Mouse (Mus musculus): ENCODE results near the gene Rimklb. TPM values are rescaled to one million over a fixed set of nuclear protein-coding genes. Genes with fewer than 3 reads are reported as not detected.
A peak's percentile ranks its signal among the peaks of the same experiment; 100 is the strongest.
"Not testable (repeated sequence)": the region's sequence is repeated elsewhere in the genome, so short reads cannot be mapped to it uniquely, and the experiment has no call there.

Rimklb gene
- polyA plus RNA-seq, 1 experiment from 2014 or later = 106 TPM

- no peak overlapping the region for H3K4me3 ChIP-seq
- no peak for ATAC-seq (replicated peaks)
- peaks cover 44% of the 10 kb centered on the region for H3K4me1 ChIP-seq
- 17% methylated on average over 6 of the region's 6 CpGs for WGBS
- no peaks in the 10 kb centered on the region for H3K27me3 ChIP-seq
- H3K4me2 ChIP-seq (replicated peaks) = no peak overlapping the region
- no peaks in the 10 kb centered on the region for H3K9me3 ChIP-seq
- no peaks in the 10 kb centered on the region for H3K36me3 ChIP-seq
- H3K9ac ChIP-seq (replicated peaks) = 0 out of 2 replicates have a peak overlapping the region, but pooled peaks have one; percentile 2
- H3K27ac ChIP-seq (replicated peaks) = peak overlapping the region; percentile 84; the same call in 1 of the 2 replicates
Observed at GRCm38 (mm10) chr6:122493799-122494472, 4.6 kb downstream of the Rimklb start.

GRCm38 (mm10) chr6:122492479-122492878, 6.1 kb downstream of the Rimklb start:
- WGBS = 24% methylated on average over 6 of the region's 6 CpGs
- H3K9me3 ChIP-seq = no peaks in the 10 kb centered on the region
- H3K4me2 ChIP-seq (replicated peaks) = no peak overlapping the region
- H3K4me1 ChIP-seq = peaks cover 44% of the 10 kb centered on the region
- no peak overlapping the region for H3K9ac ChIP-seq (replicated peaks)
- H3K36me3 ChIP-seq = no peaks in the 10 kb centered on the region
- no peak overlapping the region for H3K4me3 ChIP-seq
- no peak overlapping the region for H3K27ac ChIP-seq (replicated peaks)
- no peak for ATAC-seq (replicated peaks)
- no peaks in the 10 kb centered on the region for H3K27me3 ChIP-seq

- Histone ChIP-seq H3K27ac (replicated peaks) (peak overlapping the region; percentile 73), H3K36me3 (no peaks in the 10 kb centered on the region), H3K27me3 (no peaks in the 10 kb centered on the region), H3K4me1 (peaks cover 39% of the 10 kb centered on the region), H3K4me3 (peak overlapping the region; percentile 39), H3K4me2 (replicated peaks) (peak overlapping the region; percentile 52), H3K9me3 (no peaks in the 10 kb centered on the region), H3K9ac (replicated peaks) (peak overlapping the region; percentile 51)
- under 1% methylated on average over 16 of the region's 16 CpGs for WGBS
- ATAC-seq (replicated peaks) = peak; percentile 68
Observed at GRCm38 (mm10) chr6:122491557-122491956, 7.0 kb downstream of the Rimklb start.

- Histone ChIP-seq H3K4me3 (peak overlapping the region; percentile 39), H3K4me2 (replicated peaks) (peak overlapping the region; percentile 52), H3K9me3 (no peaks in the 10 kb centered on the region), H3K9ac (replicated peaks) (peak overlapping the region; percentile 51), H3K4me1 (peaks cover 35% of the 10 kb centered on the region), H3K36me3 (no peaks in the 10 kb centered on the region), H3K27me3 (no peaks in the 10 kb centered on the region), H3K27ac (replicated peaks) (peak overlapping the region; percentile 73)
- 22% methylated on average over 15 of the region's 15 CpGs for WGBS
- ATAC-seq (replicated peaks) = no peak
Observed at GRCm38 (mm10) chr6:122490929-122491512, 7.5 kb downstream of the Rimklb start.

GRCm38 (mm10) chr6:122486297-122487117, 12.1 kb downstream of the Rimklb start:
- H3K4me1 ChIP-seq = peaks cover 36% of the 10 kb centered on the region
- H3K9ac ChIP-seq (replicated peaks) = peak overlapping the region; percentile 95
- H3K27me3 ChIP-seq = no peaks in the 10 kb centered on the region
- H3K36me3 ChIP-seq = no peaks in the 10 kb centered on the region
- H3K4me2 ChIP-seq (replicated peaks) = peak overlapping the region; percentile 65
- no peaks in the 10 kb centered on the region for H3K9me3 ChIP-seq
- peak overlapping the region; percentile 99 for H3K27ac ChIP-seq (replicated peaks)
- peak; percentile 90 for ATAC-seq (replicated peaks)
- under 1% methylated on average over 78 of the region's 111 CpGs for WGBS
- peak overlapping the region; percentile 84 for H3K4me3 ChIP-seq

GRCm38 (mm10) chr6:122485401-122486296, 12.9 kb downstream of the Rimklb start:
- Histone ChIP-seq H3K4me2 (replicated peaks) (peak overlapping the region; percentile 65), H3K36me3 (no peaks in the 10 kb centered on the region), H3K27me3 (no peaks in the 10 kb centered on the region), H3K4me3 (peak overlapping the region; percentile 84), H3K9ac (replicated peaks) (peak overlapping the region; percentile 95), H3K4me1 (peaks cover 33% of the 10 kb centered on the region), H3K9me3 (no peaks in the 10 kb centered on the region), H3K27ac (replicated peaks) (peak overlapping the region; percentile 99)
- 1% methylated on average over 61 of the region's 91 CpGs for WGBS
- ATAC-seq (replicated peaks) = peak; percentile 71

- H3K9me3 ChIP-seq = no peaks in the 10 kb centered on the region
- ATAC-seq (replicated peaks) = no peak
- no peak overlapping the region for H3K27ac ChIP-seq (replicated peaks)
- peaks cover 9% of the 10 kb centered on the region for H3K4me1 ChIP-seq
- H3K9ac ChIP-seq (replicated peaks) = no peak overlapping the region
- H3K4me2 ChIP-seq (replicated peaks) = no peak overlapping the region
- H3K27me3 ChIP-seq = no peaks in the 10 kb centered on the region
- H3K36me3 ChIP-seq = no peaks in the 10 kb centered on the region
- 90% methylated on average over 3 of the region's 3 CpGs for WGBS
- no peak overlapping the region for H3K4me3 ChIP-seq
Observed at GRCm38 (mm10) chr6:122478062-122478461, 20.5 kb downstream of the Rimklb start.

GRCm38 (mm10) chr6:122471461-122471860, 27.1 kb downstream of the Rimklb start:
- not testable (repeated sequence) for H3K27me3 ChIP-seq; H3K4me2 ChIP-seq (replicated peaks); H3K27ac ChIP-seq (replicated peaks); H3K4me3 ChIP-seq; H3K4me1 ChIP-seq; ATAC-seq (replicated peaks); H3K9ac ChIP-seq (replicated peaks); H3K9me3 ChIP-seq
- WGBS = 94% methylated on average over 3 of the region's 3 CpGs
- H3K36me3 ChIP-seq = peaks cover 51% of the 10 kb centered on the region

GRCm38 (mm10) chr6:122470240-122470639, 28.3 kb downstream of the Rimklb start:
- Histone ChIP-seq H3K27me3 (no peaks in the 10 kb centered on the region), H3K9ac (replicated peaks) (no peak overlapping the region), H3K9me3 (no peaks in the 10 kb centered on the region), H3K36me3 (peaks cover 60% of the 10 kb centered on the region), H3K4me1 (no peaks in the 10 kb centered on the region), H3K27ac (replicated peaks) (no peak overlapping the region), H3K4me3 (no peak overlapping the region), H3K4me2 (replicated peaks) (no peak overlapping the region)
- 92% methylated on average over 2 of the region's 2 CpGs for WGBS
- ATAC-seq (replicated peaks) = no peak

- H3K9ac ChIP-seq (replicated peaks) = no peak overlapping the region
- no peaks in the 10 kb centered on the region for H3K4me1 ChIP-seq
- ATAC-seq (replicated peaks) = no peak
- no peaks in the 10 kb centered on the region for H3K9me3 ChIP-seq
- WGBS = 91% methylated on average over 15 of the region's 15 CpGs
- no peak overlapping the region for H3K27ac ChIP-seq (replicated peaks)
- no peak overlapping the region for H3K4me2 ChIP-seq (replicated peaks)
- H3K36me3 ChIP-seq = peaks cover 64% of the 10 kb centered on the region
- H3K27me3 ChIP-seq = no peaks in the 10 kb centered on the region
- no peak overlapping the region for H3K4me3 ChIP-seq
Observed at GRCm38 (mm10) chr6:122469030-122469640, 29.4 kb downstream of the Rimklb start.

- Histone ChIP-seq H3K27me3 (no peaks in the 10 kb centered on the region), H3K4me2 (replicated peaks) (no peak overlapping the region), H3K9me3 (no peaks in the 10 kb centered on the region), H3K27ac (replicated peaks) (no peak overlapping the region), H3K4me3 (no peak overlapping the region), H3K9ac (replicated peaks) (no peak overlapping the region), H3K4me1 (no peaks in the 10 kb centered on the region), H3K36me3 (peaks cover 70% of the 10 kb centered on the region)
- 0 out of 2 replicates have a peak, but pooled peaks have one; percentile 23 for ATAC-seq (replicated peaks)
- 59% methylated on average over 3 of the region's 3 CpGs for WGBS
Observed at GRCm38 (mm10) chr6:122466092-122466713, 32.4 kb downstream of the Rimklb start.
